ENCODE assay signal across 10 mouse cellular contexts in genomic region chr2:85196901-85197300, GRCm38 (mm10). TPM values are rescaled to one million over a fixed set of nuclear protein-coding genes. Genes with fewer than 3 reads are reported as not detected.
DNase-seq lines count a peak whose midpoint lies in the region; ATAC-seq lines count a peak whose summit lies in the region.
"Had no signal": no experiment of that assay in that cellular context is flagged by ENCODE, and none has a peak within 500 bp of the region (broad histone marks: within the 10 kb centered on the region; RNA-seq: fewer than 3 reads in every experiment).

TSS of gene Lrrc55 (minus strand) at chr2:85197197.

- DNase-seq in heart, embryonic 10.5 days (ENCODE audit: low spot score): no peak
- DNase-seq in heart, postnatal 25 days (ENCODE audit: low spot score): no peak
- peak; percentile 60 to 72 for DNase-seq in adrenal gland, adult (ENCODE audit: inconsistent age in 2 of 2, low spot score in 1 of 2)
- DNase-seq in limb, embryonic 10.5 days (ENCODE audit: low spot score): no peak
- no peak for DNase-seq in cerebellum, postnatal 25 days
- no peak for DNase-seq in ovary, postnatal 10 days (ENCODE audit: low spot score)
- DNase-seq: B cell, adult 2 months; kidney, adult 9 months had no signal

- no peak within 1 kb of the TSS for H3K27ac ChIP-seq in heart, embryonic 10.5 days
- H3K27ac ChIP-seq in forebrain, embryonic 15.5 days (replicated peaks): peak within 1 kb of the TSS; percentile 83
- no peak within 1 kb of the TSS for H3K27ac ChIP-seq in limb, embryonic 10.5 days

- H3K36me3 ChIP-seq in heart, embryonic 10.5 days: no peaks in the 10 kb centered on the region
- no peaks in the 10 kb centered on the region for H3K36me3 ChIP-seq in forebrain, embryonic 15.5 days
- H3K36me3 ChIP-seq in limb, embryonic 10.5 days: no peaks in the 10 kb centered on the region

- H3K9ac ChIP-seq in forebrain, embryonic 15.5 days (replicated peaks): peak within 1 kb of the TSS; percentile 48

- H3K9me3 ChIP-seq in heart, embryonic 10.5 days: no peaks in the 10 kb centered on the region
- H3K9me3 ChIP-seq in forebrain, embryonic 15.5 days: no peaks in the 10 kb centered on the region
- H3K9me3 ChIP-seq in limb, embryonic 10.5 days (replicated peaks): no peaks in the 10 kb centered on the region

- no peak for ATAC-seq in forebrain, embryonic 15.5 days (replicated peaks)
- ATAC-seq in CD4-positive, CD25-positive, alpha-beta regulatory T cell, adult 4 months: no peak

- H3K4me2 ChIP-seq in forebrain, embryonic 15.5 days (replicated peaks): peak within 1 kb of the TSS; percentile 59

- peaks cover 10% of the 10 kb centered on the region; the same call in 1 of the 2 replicates for H3K4me1 ChIP-seq in heart, embryonic 10.5 days
- peaks cover 10% of the 10 kb centered on the region; the same call in 1 of the 2 replicates for H3K4me1 ChIP-seq in forebrain, embryonic 15.5 days
- H3K4me1 ChIP-seq in limb, embryonic 10.5 days: peaks cover 10% of the 10 kb centered on the region

- H3K27me3 ChIP-seq in heart, embryonic 10.5 days (ENCODE audit: insufficient read depth, poor library complexity, severe bottlenecking): peaks cover 34% of the 10 kb centered on the region
- no peaks in the 10 kb centered on the region for H3K27me3 ChIP-seq in forebrain, embryonic 15.5 days
- peaks cover 23% of the 10 kb centered on the region; the same call in 1 of the 2 replicates for H3K27me3 ChIP-seq in limb, embryonic 10.5 days (ENCODE audit: low read depth, poor library complexity, severe bottlenecking)

- intact Hi-C loops in heart, postnatal 25 days (cut with DNase I): no loop called here

- H3K4me3 ChIP-seq in heart, embryonic 10.5 days: peak within 1 kb of the TSS; percentile 52
- H3K4me3 ChIP-seq in forebrain, embryonic 15.5 days: peak within 1 kb of the TSS; percentile 47
- peak within 1 kb of the TSS; percentile 49 for H3K4me3 ChIP-seq in limb, embryonic 10.5 days

- 69% methylated on average over 1 of the region's 1 CpGs for WGBS in heart, embryonic 10.5 days
- 93% methylated on average over 1 of the region's 1 CpGs for WGBS in forebrain, embryonic 15.5 days
- 50% methylated on average over 1 of the region's 1 CpGs for WGBS in limb, embryonic 10.5 days

RNA-seq across cellular contexts. Expression of gene Lrrc55, which starts in this region (rescaled TPM):
- polyA plus RNA-seq in heart, embryonic 10.5 days (2016; fragmentation: Nextera tagmentation; extraction: Ambion mirVana): 0.14 and 0.20 TPM in 2 replicates
- total RNA-seq in heart, postnatal 25 days (2021): 1 to 10 TPM; 1.6 to 2.8 TPM
- polyA plus RNA-seq in forebrain, embryonic 15.5 days (2015; fragmentation: Nextera tagmentation; extraction: Ambion mirVana): 10.5 and 10.9 TPM in 2 replicates
- polyA plus RNA-seq in limb, embryonic 10.5 days (2016; fragmentation: Nextera tagmentation; extraction: Ambion mirVana): 0.19 and 0.31 TPM in 2 replicates
- polyA plus RNA-seq in CD4-positive, CD25-positive, alpha-beta regulatory T cell, adult 4 months (2017; shearing (Covaris generic)): not detected

Comparison
In these comparisons a context has a peak if more than half of its experiments do, and no peak if none do; other contexts are left out.
1. DNase-seq: peak in adrenal gland, adult (2 of 2); none in heart, embryonic 10.5 days (single experiment), heart, postnatal 25 days (single experiment), limb, embryonic 10.5 days (single experiment), cerebellum, postnatal 25 days (0 of 2) and ovary, postnatal 10 days (single experiment).
2. Peak in every context shown above with its lines, with median percentiles within 50 percentile points of each other: H3K4me3 ChIP-seq.